Mouse (Mus musculus): ENCODE data around the gene Olfr463. TPM values are rescaled to one million over a fixed set of nuclear protein-coding genes. Genes with fewer than 3 reads are reported as not detected.

The Olfr463 gene
- polyA plus RNA-seq, 1 experiment from 2014 or later, result not detected

Other genes with a start within 250 kb of the Olfr463 start
- gene Rnf43, start 234.7 kb downstream of the Olfr463 start, polyA plus RNA-seq (2016; fragmentation: Nextera tagmentation; extraction: Ambion mirVana), result 0.94 and 2.3 TPM in 2 replicates
- gene Supt4a, start 159.8 kb downstream of the Olfr463 start, polyA plus RNA-seq (2016; fragmentation: Nextera tagmentation; extraction: Ambion mirVana), result 122 and 151 TPM in 2 replicates
- gene Tspoap1, start 136.8 kb downstream of the Olfr463 start, polyA plus RNA-seq (2016; fragmentation: Nextera tagmentation; extraction: Ambion mirVana), result 0.95 and 1.5 TPM in 2 replicates
- 5.8 and 11.8 TPM in 2 replicates for gene Mpo, start 103.8 kb downstream of the Olfr463 start, polyA plus RNA-seq (2016; fragmentation: Nextera tagmentation; extraction: Ambion mirVana)
- gene Lpo, start 69.1 kb downstream of the Olfr463 start, polyA plus RNA-seq (2016; fragmentation: Nextera tagmentation; extraction: Ambion mirVana), result 0.04 TPM in 1 of 2 replicates, not detected in the other
- 10.9 and 14.7 TPM in 2 replicates for gene Mks1, start 44.2 kb downstream of the Olfr463 start, polyA plus RNA-seq (2016; fragmentation: Nextera tagmentation; extraction: Ambion mirVana)
- gene Epx, start 21.9 kb downstream of the Olfr463 start, polyA plus RNA-seq (2016; fragmentation: Nextera tagmentation; extraction: Ambion mirVana), result 0.20 TPM in 1 of 2 replicates, not detected in the other
- gene Olfr462, start 5.1 kb downstream of the Olfr463 start, polyA plus RNA-seq (2016; fragmentation: Nextera tagmentation; extraction: Ambion mirVana), result not detected in 2 replicates
- gene Olfr464, start 23.6 kb upstream of the Olfr463 start, polyA plus RNA-seq (2016; fragmentation: Nextera tagmentation; extraction: Ambion mirVana), result not detected in 2 replicates
- gene Dynll2, start 90.1 kb upstream of the Olfr463 start, polyA plus RNA-seq (2016; fragmentation: Nextera tagmentation; extraction: Ambion mirVana), result 21.7 and 26.1 TPM in 2 replicates
- 199 and 306 TPM in 2 replicates for gene Srsf1, start 150.0 kb upstream of the Olfr463 start, polyA plus RNA-seq (2016; fragmentation: Nextera tagmentation; extraction: Ambion mirVana)
- 24.2 and 34.1 TPM in 2 replicates for gene Vezf1, start 170.9 kb upstream of the Olfr463 start, polyA plus RNA-seq (2016; fragmentation: Nextera tagmentation; extraction: Ambion mirVana)
- gene Cuedc1, start 200.7 kb upstream of the Olfr463 start, polyA plus RNA-seq (2016; fragmentation: Nextera tagmentation; extraction: Ambion mirVana), result 15.1 and 17.9 TPM in 2 replicates

All from heart, embryonic 10.5 days (tissue).